Mouse (Mus musculus): ENCODE measurements around the gene Tmem191c.

Gene Tmem191c

GRCm38 (mm10) chr16:17331116-17331515 lies 55.2 kb downstream of the Tmem191c start, which contains the start of gene Serpind1:
Serpind1 (plus strand) TSS chr16:17331371.
- DNase-seq (ENCODE audit: low spot score) = peak; percentile 71

GRCm38 (mm10) chr16:17331855-17332254 lies 56.0 kb downstream of the Tmem191c start:
- no peak for DNase-seq (ENCODE audit: low spot score)

Measured in yolk sac, embryonic 10.5 days (tissue).